Mouse (Mus musculus) macrophage (primary cell): ENCODE results near the gene Dnajb11. TPM values are rescaled to one million over a fixed set of nuclear protein-coding genes. Genes with fewer than 3 reads are reported as not detected.

ENCODE experiments used
- H3K27ac ChIP-seq: fragments of 350-480 bp; formaldehyde crosslinking; 2 replicates; pipeline ENCODE4 v1.9.0; 2021
- H3K36me3 ChIP-seq: fragments of 350-480 bp; formaldehyde crosslinking; 2 replicates; pipeline ENCODE4 v1.9.0; 2021; ENCODE audit errors: inconsistent target
- H3K4me3 ChIP-seq: fragments of 350-480 bp; formaldehyde crosslinking; 2 replicates; pipeline ENCODE4 v1.9.0; 2021; ENCODE audit errors: inconsistent target
- H3K79me2 ChIP-seq: fragments of 350-480 bp; formaldehyde crosslinking; 2 replicates; pipeline ENCODE4 v1.9.0; 2021; ENCODE audit errors: inconsistent target
- whole genome bisulfite sequencing: methylation state at CpG from one replicate; pipeline ENCODE4 v1.1.7; 2026; ENCODE audit warnings: inconsistent platforms; ENCODE audit not compliant: missing documents; 5-methylcytosine and 5-hydroxymethylcytosine counted together
- polyA plus RNA-seq: library from polyadenylated mRNA; stranded (reverse); fragments of 250-400 nt; gene quantifications from 3 replicates; pipeline ENCODE4 v1.2.4, GENCODE M21; 2018; ENCODE audit warnings: inconsistent platforms
- total RNA-seq, 78 experiments: library from RNA; depleted of rRNA; stranded (reverse); fragments of 250-400 nt; gene quantifications; 1 replicate in 9 of 78; 2 replicates in 24 of 78; 3 replicates in 43 of 78; 4 replicates in 2 of 78; pipeline ENCODE4 v1.2.4; 2018; ENCODE audit warnings: inconsistent platforms in 56 of 78

The Dnajb11 gene
- 10 to 100 TPM; 22.9 to 72.2 (median 51.5) TPM for total RNA-seq (2018; cell fraction: chromatin; rRNA removed)
- total RNA-seq (2018; cell fraction: cytosol; rRNA removed): 100 to 1,000 TPM in 25 of 26 experiments, 10 to 100 TPM in 1; 93.4 to 197 (median 137) TPM
- 100 to 1,000 TPM in 16 of 26 experiments, 10 to 100 TPM in 10; 42.8 to 213 (median 122) TPM for total RNA-seq (2018; cell fraction: nucleus; rRNA removed)
- 117 to 177 TPM (median 172 TPM) in 3 replicates for polyA plus RNA-seq

- Histone ChIP-seq H3K79me2 (peaks cover 88% of the 10 kb centered on the region), H3K4me3 (peak within 1 kb of the TSS; percentile 92), H3K36me3 (peaks cover 8% of the 10 kb centered on the region; the same call in 1 of the 2 replicates), H3K27ac (peak within 1 kb of the TSS; percentile 67)
- WGBS: under 1% methylated on average over 60 of the region's 62 CpGs
Observed at GRCm38 (mm10) chr16:22857431-22858113, at the start of gene Dnajb11, which contains the start of gene Tbccd1. TSS of gene Dnajb11 (plus strand) at chr16:22857845. TSS of gene Tbccd1 (minus strand) at chr16:22857669.

- Histone ChIP-seq H3K79me2 (no peaks in the 10 kb centered on the region), H3K36me3 (no peaks in the 10 kb centered on the region; the same call in 1 of the 2 replicates), H3K27ac (no peak within 1 kb of the TSS), H3K4me3 (no peak within 1 kb of the TSS)
- WGBS: 88% methylated on average over 2 of the region's 2 CpGs
Observed at GRCm38 (mm10) chr16:22811477-22811876, 46.2 kb upstream of the Dnajb11 start, which contains the start of gene Crygs. TSS of gene Crygs (minus strand) at chr16:22811577.

- Histone ChIP-seq H3K79me2 (no peaks in the 10 kb centered on the region), H3K27ac (no peak overlapping the region), H3K36me3 (peaks cover 31% of the 10 kb centered on the region), H3K4me3 (no peak overlapping the region)
- WGBS: 71% methylated on average over 8 of the region's 8 CpGs
Observed at GRCm38 (mm10) chr16:22820731-22821130, 36.9 kb upstream of the Dnajb11 start.

DNA sequence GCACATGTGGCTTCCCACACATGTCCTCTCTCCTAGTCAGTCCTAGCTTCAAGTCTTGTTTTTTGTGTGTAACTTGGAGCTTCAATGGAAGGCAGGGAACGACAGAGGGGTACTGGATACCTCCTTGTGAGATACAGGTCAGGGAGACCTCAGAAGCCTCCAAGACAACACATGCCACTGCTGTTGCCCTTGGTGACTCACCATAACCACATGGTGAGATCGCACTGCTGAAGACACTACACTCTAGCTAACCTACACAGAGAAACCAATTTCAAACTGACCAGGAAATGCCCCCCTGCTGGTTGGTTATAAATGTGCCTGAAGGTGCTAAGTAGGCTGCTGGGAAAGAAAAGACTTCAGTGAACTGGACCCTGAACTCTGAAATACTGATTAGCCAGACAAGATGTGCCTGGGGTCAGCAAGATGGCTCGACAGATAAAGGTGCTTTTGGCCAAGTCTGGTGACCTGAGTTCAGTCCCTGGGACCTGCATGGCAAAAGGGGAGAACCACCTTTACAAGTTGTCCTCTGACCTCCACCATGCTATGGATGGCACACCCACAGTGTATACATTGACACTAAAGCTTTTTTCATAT, 24.6 kb upstream of the Dnajb11 start:
- H3K79me2 ChIP-seq: no peaks in the 10 kb centered on the region
- H3K4me3 ChIP-seq: no peak overlapping the region
- H3K36me3 ChIP-seq: peaks cover 24% of the 10 kb centered on the region
- WGBS: 98% methylated on average over 3 of the region's 3 CpGs
- H3K27ac ChIP-seq: no peak overlapping the region

DNA sequence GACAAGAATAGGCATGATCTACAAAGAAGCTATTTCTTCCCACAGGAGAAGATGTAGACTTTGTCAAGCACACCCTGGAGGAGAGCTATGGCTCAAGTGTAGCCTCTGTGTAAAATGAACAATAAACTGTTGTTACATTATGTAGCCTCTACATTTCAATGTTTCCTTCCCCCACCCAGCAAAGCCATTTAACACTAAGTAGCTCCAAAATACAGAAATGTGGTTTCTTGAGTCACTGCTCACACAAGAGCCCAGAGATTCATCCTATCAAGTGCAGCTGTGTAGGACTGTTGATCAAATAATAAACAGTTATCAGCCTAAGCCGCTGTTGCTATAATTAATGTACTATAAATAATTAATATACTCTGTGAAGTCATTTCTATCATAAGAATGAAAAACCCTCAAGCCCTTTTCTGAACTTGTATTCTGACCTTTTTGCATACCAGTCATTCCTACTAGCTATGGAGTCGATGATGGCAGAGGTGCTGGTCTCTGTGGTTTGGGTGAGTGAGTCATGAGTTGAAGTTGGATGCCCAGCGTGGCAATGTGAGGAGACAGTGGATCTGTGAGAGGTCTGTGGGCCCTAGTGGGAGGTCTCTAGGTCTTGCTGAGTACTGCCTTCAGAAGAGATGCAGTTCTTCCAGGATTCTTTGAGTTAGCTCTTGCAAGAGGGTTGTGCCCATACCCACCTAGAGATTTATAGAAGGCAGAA, 18.3 kb upstream of the Dnajb11 start:
- Histone ChIP-seq H3K79me2 (peaks cover 7% of the 10 kb centered on the region; the same call in 1 of the 2 replicates), H3K27ac (peak overlapping the region; percentile 41), H3K4me3 (no peak overlapping the region), H3K36me3 (peaks cover 16% of the 10 kb centered on the region)
- WGBS: 71% methylated on average over 3 of the region's 3 CpGs

GRCm38 (mm10) chr16:22842871-22843270, 14.8 kb upstream of the Dnajb11 start:
- H3K27ac ChIP-seq: no peak overlapping the region
- WGBS: 98% methylated on average over 5 of the region's 5 CpGs
- H3K36me3 ChIP-seq: peaks cover 3% of the 10 kb centered on the region; the same call in 1 of the 2 replicates
- no peak overlapping the region for H3K4me3 ChIP-seq
- peaks cover 30% of the 10 kb centered on the region; the same call in 1 of the 2 replicates for H3K79me2 ChIP-seq

DNA sequence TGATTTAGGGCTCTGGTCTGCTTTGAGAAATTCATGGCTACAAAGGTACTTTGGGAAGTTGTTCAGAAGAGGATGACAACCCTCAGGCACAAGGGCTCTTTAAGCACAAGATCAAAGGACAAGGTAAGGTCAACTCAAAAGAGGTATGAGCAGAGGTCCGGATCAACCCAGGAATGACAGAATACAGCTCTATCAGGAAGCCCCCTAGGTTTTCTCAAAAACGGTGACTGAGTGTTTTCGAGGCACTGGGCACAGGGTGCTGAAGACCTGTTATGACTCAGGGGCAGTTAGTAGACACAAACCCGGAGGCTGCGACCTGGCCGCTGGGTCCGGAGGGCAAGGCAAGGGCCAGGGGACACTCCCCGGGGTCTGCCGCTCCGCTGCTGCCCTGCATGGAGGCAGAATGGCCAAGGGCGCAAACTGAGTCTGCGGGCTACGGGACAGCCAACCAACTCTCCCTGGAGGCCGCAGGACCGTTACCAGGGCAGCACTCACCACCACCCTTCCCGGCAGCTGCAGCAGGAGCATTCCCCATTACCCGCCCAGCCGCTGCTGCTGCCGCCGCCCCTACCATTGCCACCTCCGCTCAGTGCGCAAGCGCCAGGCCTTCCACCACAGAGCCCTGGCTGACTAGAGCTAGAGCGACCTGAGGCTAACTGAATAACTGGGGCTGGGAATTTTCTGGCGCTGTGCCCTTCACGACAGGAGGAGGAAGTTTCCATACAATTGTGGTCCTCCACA, 13.4 kb upstream of the Dnajb11 start:
- Histone ChIP-seq H3K36me3 (0 out of 2 replicates have a peak, but pooled peaks cover 3% of the 10 kb centered on the region), H3K27ac (no peak overlapping the region), H3K4me3 (no peak overlapping the region), H3K79me2 (peaks cover 34% of the 10 kb centered on the region; the same call in 1 of the 2 replicates)
- WGBS: 26% methylated on average over 23 of the region's 26 CpGs

DNA sequence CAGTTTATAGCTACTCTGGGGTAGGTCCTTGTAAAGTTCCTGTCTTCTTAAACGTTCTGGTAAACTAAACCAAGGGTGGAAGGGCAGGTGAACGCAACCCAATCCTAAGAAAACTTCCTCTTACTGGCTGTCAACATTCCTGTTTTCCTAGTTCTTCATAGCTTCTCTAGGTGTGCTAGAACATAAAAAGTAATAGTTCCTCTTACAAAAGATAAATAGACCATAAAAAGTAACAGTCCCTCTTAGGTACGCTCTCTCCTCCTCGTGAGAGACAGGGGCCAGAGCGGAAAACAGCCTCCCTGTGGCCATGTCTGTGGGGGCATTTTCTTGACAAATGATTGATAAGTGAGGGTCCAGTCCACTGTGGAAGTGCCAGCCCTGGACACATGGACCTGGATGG, 12.8 kb upstream of the Dnajb11 start:
- no peak overlapping the region for H3K27ac ChIP-seq
- H3K79me2 ChIP-seq: peaks cover 38% of the 10 kb centered on the region; the same call in 1 of the 2 replicates
- H3K4me3 ChIP-seq: no peak overlapping the region
- 66% methylated on average over 5 of the region's 5 CpGs for WGBS
- H3K36me3 ChIP-seq: 0 out of 2 replicates have a peak, but pooled peaks cover 3% of the 10 kb centered on the region

DNA sequence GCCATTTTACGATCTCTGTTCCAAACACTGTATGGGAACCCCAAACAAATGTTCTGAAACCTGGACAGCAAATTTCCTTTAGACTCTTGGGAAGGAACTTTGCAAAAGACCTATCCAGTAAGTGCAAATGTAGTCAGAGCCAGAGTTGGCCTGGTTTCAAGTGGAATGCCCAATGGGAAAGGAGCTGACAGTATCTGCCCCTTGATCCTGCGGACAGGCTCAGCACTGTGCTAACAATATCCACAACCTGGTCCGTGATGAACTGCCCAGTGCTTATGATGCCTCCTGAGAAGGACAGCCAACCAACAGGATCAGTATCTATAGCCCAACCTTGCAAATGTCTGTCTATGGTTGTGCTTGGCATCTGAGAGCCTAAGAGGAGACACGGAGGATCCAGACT, 12.2 kb upstream of the Dnajb11 start:
- H3K4me3 ChIP-seq: no peak overlapping the region
- no peak overlapping the region for H3K27ac ChIP-seq
- peaks cover 38% of the 10 kb centered on the region; the same call in 1 of the 2 replicates for H3K79me2 ChIP-seq
- H3K36me3 ChIP-seq: 0 out of 2 replicates have a peak, but pooled peaks cover 3% of the 10 kb centered on the region
- WGBS: 93% methylated on average over 3 of the region's 4 CpGs

DNA sequence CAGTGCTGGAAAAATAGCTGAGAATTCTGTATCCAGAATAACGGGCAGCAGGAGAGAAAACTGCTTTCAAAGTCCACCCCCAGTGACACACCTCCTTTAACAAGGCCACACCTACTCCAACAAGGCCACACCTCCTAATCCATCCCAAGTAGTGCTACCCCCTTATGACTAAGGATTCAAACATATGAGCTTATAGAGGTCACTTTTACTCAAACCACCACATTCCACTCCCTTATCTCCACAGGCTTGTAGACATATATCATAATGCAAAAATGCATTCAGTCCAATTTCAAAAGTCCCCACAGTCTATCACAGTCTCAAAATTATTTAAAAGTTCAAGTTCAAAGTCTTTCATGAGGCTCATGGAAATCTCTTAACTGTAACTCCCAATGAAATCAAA, 10.0 kb upstream of the Dnajb11 start:
- Histone ChIP-seq H3K36me3 (no peaks in the 10 kb centered on the region), H3K27ac (no peak overlapping the region), H3K4me3 (no peak overlapping the region), H3K79me2 (peaks cover 38% of the 10 kb centered on the region; the same call in 1 of the 2 replicates)
- 92% methylated on average over 1 of the region's 1 CpGs for WGBS

DNA sequence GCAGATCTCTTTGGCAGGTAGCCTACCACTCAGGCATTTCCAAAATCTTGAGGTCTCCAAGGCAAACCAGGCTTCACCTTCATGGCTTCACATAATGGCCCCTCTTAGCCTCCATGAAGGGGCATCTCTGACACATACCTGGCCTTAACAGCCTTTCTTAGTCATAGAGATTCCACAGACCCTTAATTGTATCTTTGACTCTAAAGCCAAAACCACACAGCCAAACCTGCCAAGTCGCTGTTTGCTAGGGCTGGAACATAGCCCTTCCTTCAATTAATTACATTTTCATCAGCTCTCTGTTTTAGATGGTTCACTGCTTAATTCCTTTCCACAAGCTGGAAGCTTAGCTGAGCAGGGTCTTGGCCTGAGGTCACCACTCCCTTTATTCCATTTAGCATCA, 9.3 kb upstream of the Dnajb11 start:
- Histone ChIP-seq H3K36me3 (no peaks in the 10 kb centered on the region), H3K79me2 (peaks cover 38% of the 10 kb centered on the region; the same call in 1 of the 2 replicates), H3K4me3 (no peak overlapping the region), H3K27ac (no peak overlapping the region)
- 84% methylated on average over 1 of the region's 1 CpGs for WGBS

DNA sequence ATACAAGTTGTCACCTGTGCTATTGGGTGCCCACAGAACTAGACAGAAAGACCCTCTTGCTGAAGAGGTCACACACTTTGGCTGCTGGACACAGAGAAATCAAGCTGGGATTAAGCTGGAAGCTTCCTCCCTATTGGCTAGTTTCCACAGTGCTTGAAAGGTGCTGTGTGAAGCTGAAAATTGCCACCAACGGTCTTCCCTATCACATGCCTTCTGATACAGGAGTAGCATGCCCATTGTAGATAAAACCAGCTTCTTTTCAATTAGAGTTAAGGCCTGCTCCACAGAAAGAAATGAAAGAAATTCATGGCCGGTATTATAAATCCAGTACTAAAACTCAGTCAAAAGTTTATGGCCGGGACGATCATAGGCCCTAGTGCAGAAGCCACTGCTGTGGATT, 4.9 kb upstream of the Dnajb11 start:
- H3K4me3 ChIP-seq: no peak overlapping the region
- WGBS: 86% methylated on average over 4 of the region's 4 CpGs
- no peak overlapping the region for H3K27ac ChIP-seq
- H3K79me2 ChIP-seq: peaks cover 52% of the 10 kb centered on the region
- H3K36me3 ChIP-seq: no peaks in the 10 kb centered on the region; the same call in 1 of the 2 replicates

DNA sequence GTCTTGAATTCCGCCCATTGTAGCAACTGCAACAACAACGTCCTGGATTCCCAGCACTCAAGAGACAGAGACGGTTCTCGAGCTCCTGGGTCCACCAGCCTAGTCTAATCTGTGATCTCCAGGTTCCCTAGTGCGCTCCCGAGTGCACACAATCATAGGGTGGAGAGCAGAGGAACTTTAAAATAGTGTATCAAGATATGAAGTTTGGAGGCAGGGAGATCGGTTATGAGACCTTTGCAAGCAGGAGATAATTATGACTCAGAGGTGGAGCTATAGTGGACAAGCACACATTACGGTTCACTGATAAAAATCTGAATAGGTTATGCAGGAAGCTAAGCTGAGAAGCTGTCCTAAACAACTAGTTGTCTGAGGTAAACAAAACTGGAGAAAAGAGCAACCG, 872 bp upstream of the Dnajb11 start:
- WGBS: 8% methylated on average over 9 of the region's 9 CpGs
- Histone ChIP-seq H3K27ac (peak overlapping the region; percentile 67), H3K36me3 (peaks cover 3% of the 10 kb centered on the region; the same call in 1 of the 2 replicates), H3K79me2 (peaks cover 84% of the 10 kb centered on the region), H3K4me3 (peak overlapping the region; percentile 92)

DNA sequence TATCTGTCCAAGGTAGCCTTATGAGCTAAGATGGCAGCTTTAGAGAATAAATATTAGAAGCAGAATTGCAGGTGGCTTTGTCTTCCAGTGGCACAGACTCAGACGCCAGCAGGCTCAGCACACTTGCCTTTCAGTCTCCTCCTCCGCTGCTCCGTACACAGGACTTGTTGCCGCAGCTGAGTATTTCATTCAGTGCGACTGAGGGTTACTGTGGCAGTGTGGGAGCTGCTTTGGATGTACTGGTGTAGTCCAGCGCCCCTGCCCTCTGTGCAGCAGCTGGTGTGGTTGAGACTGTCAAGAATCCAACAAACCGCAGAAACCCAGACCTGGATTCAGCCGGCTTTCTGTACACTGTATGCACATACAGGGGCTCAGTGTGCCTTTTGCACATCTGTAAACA, 14.8 kb downstream of the Dnajb11 start:
- no peak overlapping the region for H3K27ac ChIP-seq

More for the DNA sequence above, 14.8 kb downstream of the Dnajb11 start:
- 92% methylated on average over 8 of the region's 8 CpGs for WGBS
- H3K36me3 ChIP-seq: peaks cover 55% of the 10 kb centered on the region
- H3K79me2 ChIP-seq: no peaks in the 10 kb centered on the region
- no peak overlapping the region for H3K4me3 ChIP-seq
